Mouse (Mus musculus): ENCODE data around the gene Gm49711.

GRCm38 (mm10) chr16:92056711-92057110, 1.4 kb upstream of the Gm49711 start:
- TF ChIP-seq POLR2A (IDR thresholded peaks at IDR 0.05; ENCODE audit: insufficient read length, low read depth) (no peak), TCF12 (IDR thresholded peaks at IDR 0.05; ENCODE audit: insufficient read depth, poor library complexity, severe bottlenecking) (no peak), MAX (IDR thresholded peaks at IDR 0.05; ENCODE audit: low read depth) (no peak), E2F4 (IDR thresholded peaks at IDR 0.05; ENCODE audit: insufficient read depth) (no peak), POLR2AphosphoS2 (IDR thresholded peaks at IDR 0.05; ENCODE audit: insufficient read length, low read depth) (no peak)

All from myocyte (in vitro differentiated cells).